Mouse (Mus musculus) embryonic facial prominence, embryonic 13.5 days (tissue): ENCODE data around the gene Deaf1. TPM values are rescaled to one million over a fixed set of nuclear protein-coding genes. Genes with fewer than 3 reads are reported as not detected.

Source experiments
- polyA plus RNA-seq: library from polyadenylated mRNA; unstranded; fragments of >200 nt; fragmentation: Nextera tagmentation; extraction: Ambion mirVana; gene quantifications from 2 replicates; pipeline ENCODE4 v1.2.1, GENCODE M21; 2015

Gene Deaf1
- polyA plus RNA-seq, 1 experiment from 2014 or later = 83.3 TPM

Other genes with a start within 250 kb of the Deaf1 start
- gene Pkp3, start 249.5 kb downstream of the Deaf1 start, polyA plus RNA-seq = 36.1 and 46.2 TPM in 2 replicates
- 2.4 and 3.8 TPM in 2 replicates for gene Sigirr, start 227.1 kb downstream of the Deaf1 start, polyA plus RNA-seq
- gene Ano9, start 209.9 kb downstream of the Deaf1 start, polyA plus RNA-seq = 5.2 TPM in 2 replicates
- gene Ptdss2, start 205.3 kb downstream of the Deaf1 start, polyA plus RNA-seq = 70.8 and 76.0 TPM in 2 replicates
- 111 and 118 TPM in 2 replicates for gene Rnh1, start 154.8 kb downstream of the Deaf1 start, polyA plus RNA-seq
- 99.8 and 110 TPM in 2 replicates for gene Hras, start 133.7 kb downstream of the Deaf1 start, polyA plus RNA-seq
- 11.6 and 13.3 TPM in 2 replicates for gene Lrrc56, start 133.5 kb downstream of the Deaf1 start, polyA plus RNA-seq
- gene Lmntd2, start 113.6 kb downstream of the Deaf1 start, polyA plus RNA-seq = 2.8 and 3.4 TPM in 2 replicates
- 32.9 and 40.0 TPM in 2 replicates for gene Rassf7, start 111.8 kb downstream of the Deaf1 start, polyA plus RNA-seq
- gene Phrf1, start 98.9 kb downstream of the Deaf1 start, polyA plus RNA-seq = 78.5 and 82.0 TPM in 2 replicates
- gene Irf7, start 61.2 kb downstream of the Deaf1 start, polyA plus RNA-seq = 2.0 and 2.4 TPM in 2 replicates
- 2.0 TPM in 1 of 2 replicates, not detected in the other for gene Cdhr5, start 50.9 kb downstream of the Deaf1 start, polyA plus RNA-seq
- gene Sct, start 48.6 kb downstream of the Deaf1 start, polyA plus RNA-seq = 1.1 and 1.9 TPM in 2 replicates
- 1.3 and 1.7 TPM in 2 replicates for gene Drd4, start 35.7 kb downstream of the Deaf1 start, polyA plus RNA-seq
- 57.7 and 58.0 TPM in 2 replicates for gene Tmem80, start within 50 bp of the Deaf1 start, polyA plus RNA-seq
- gene Eps8l2, start 11.2 kb upstream of the Deaf1 start, polyA plus RNA-seq = 12.1 and 13.1 TPM in 2 replicates
- 268 and 277 TPM in 2 replicates for gene Taldo1, start 64.5 kb upstream of the Deaf1 start, polyA plus RNA-seq
- gene Gatd1, start 86.4 kb upstream of the Deaf1 start, polyA plus RNA-seq = 73.2 and 74.2 TPM in 2 replicates
- gene Cend1, start 101.8 kb upstream of the Deaf1 start, polyA plus RNA-seq = 2.8 and 3.4 TPM in 2 replicates
- 32.4 and 35.3 TPM in 2 replicates for gene Slc25a22, start 110.2 kb upstream of the Deaf1 start, polyA plus RNA-seq
- 11.4 and 12.0 TPM in 2 replicates for gene Pidd1, start 116.3 kb upstream of the Deaf1 start, polyA plus RNA-seq
- 1,344 and 1,500 TPM in 2 replicates for gene Rplp2, start 119.7 kb upstream of the Deaf1 start, polyA plus RNA-seq
- gene Pnpla2, start 127.5 kb upstream of the Deaf1 start, polyA plus RNA-seq = 13.4 and 13.5 TPM in 2 replicates
- gene Cracr2b, start 133.4 kb upstream of the Deaf1 start, polyA plus RNA-seq = 11.5 and 12.7 TPM in 2 replicates
- 16.5 and 16.6 TPM in 2 replicates for gene Cd151, start 139.7 kb upstream of the Deaf1 start, polyA plus RNA-seq
- gene Polr2l, start 147.4 kb upstream of the Deaf1 start, polyA plus RNA-seq = 64.5 and 70.3 TPM in 2 replicates
- gene Tspan4, start 147.6 kb upstream of the Deaf1 start, polyA plus RNA-seq = 46.4 and 55.6 TPM in 2 replicates
- gene Chid1, start 212.2 kb upstream of the Deaf1 start, polyA plus RNA-seq = 34.6 and 40.5 TPM in 2 replicates
- 80.1 and 82.9 TPM in 2 replicates for gene Ap2a2, start 234.5 kb upstream of the Deaf1 start, polyA plus RNA-seq